Mouse (Mus musculus) kidney, adult 2 months (tissue): Measurements from ENCODE around the gene Fga.

Experiments used
- CTCF ChIP-seq: fragments of 200-500 bp; conservative IDR thresholded peaks from 2 replicates; pipeline ENCODE4 v1.5.1; 2011; ENCODE audit warnings: low read depth, mild to moderate bottlenecking, control low read depth, low read length, moderate library complexity, mixed read lengths; ENCODE audit not compliant: insufficient read depth, insufficient read length
- POLR2A ChIP-seq: fragments of 200-500 bp; IDR thresholded peaks from one replicate; pipeline ENCODE4 v1.6.1; 2011; ENCODE audit warnings: low read depth, low read length, control low read depth

GRCm38 (mm10) chr3:82980818-82981217, 45.1 kb upstream of the Fga start:
- no peak for TF ChIP-seq POLR2A
- no peak for TF ChIP-seq CTCF
